26 mouse cellular contexts compared by ENCODE assay signal in genomic region chrX:19162958-19163357, GRCm38 (mm10).
DNase-seq lines count a peak whose midpoint lies in the region; ATAC-seq and TF ChIP-seq lines count a peak whose summit lies in the region.
"Had no signal": no experiment of that assay in that cellular context is flagged by ENCODE, and none has a peak within 500 bp of the region (broad histone marks: within the 10 kb centered on the region; RNA-seq: fewer than 3 reads in every experiment).

No protein-coding gene starts in this region.

- H3K27me3 ChIP-seq in Patski, result no peaks in the 10 kb centered on the region
- H3K27me3 ChIP-seq in stomach, postnatal 0 days (ENCODE audit: control insufficient read depth, insufficient read depth, low read length), result no peaks in the 10 kb centered on the region
- H3K27me3 ChIP-seq: hindbrain, embryonic 13.5 days; midbrain, embryonic 12.5 days; stomach, embryonic 15.5 days had no signal

- no peak overlapping the region for H3K9ac ChIP-seq in stomach, postnatal 0 days (ENCODE audit: low read length)
- H3K9ac ChIP-seq: hindbrain, embryonic 13.5 days; midbrain, embryonic 12.5 days; stomach, embryonic 15.5 days had no signal

- peak; percentile 84 for DNase-seq in heart, adult 11 months
- no peak for DNase-seq in heart, adult 8-10 months (ENCODE audit: low spot score)
- DNase-seq in Patski (ENCODE audit: low read depth, low spot score), result no peak
- peak; percentile 12 for DNase-seq in stomach, postnatal 0 days (ENCODE audit: low spot score)
- DNase-seq in retina, postnatal 1 day, result no peak
- DNase-seq in frontal cortex, adult 2 months (ENCODE audit: extremely low spot score in 1 of 2, low spot score in 1 of 2), result no peak
- DNase-seq: adrenal gland, postnatal 14 days; cerebellum, adult 11-12 months; cerebellum, postnatal 25 days; gastrocnemius, postnatal 36 days; heart, postnatal 10 days; kidney, adult 9 months; kidney, postnatal 25 days; left cerebral cortex, postnatal 4 days; liver; lung, adult 18-20 months; lung, postnatal 36 days; right cerebral cortex, postnatal 25 days; thymus, adult 2 months had no signal

- no peaks in the 10 kb centered on the region for H3K36me3 ChIP-seq in stomach, postnatal 0 days (ENCODE audit: control insufficient read depth, insufficient read depth, low read length)
- H3K36me3 ChIP-seq: hindbrain, embryonic 13.5 days; midbrain, embryonic 12.5 days; stomach, embryonic 15.5 days had no signal

- in situ Hi-C loops in Patski (cut with MboI; ENCODE audit: low pct_unique_long_range_greater_than_20kb), result loop anchor here (10.0 to 25.0 kb wide), 2 partner anchors 278 to 1001 kb away; partner anchors contain the start of gene Kdm6a

- no peak overlapping the region for H3K4me2 ChIP-seq in stomach, postnatal 0 days (replicated peaks; ENCODE audit: low read depth)
- H3K4me2 ChIP-seq: heart, embryonic 11.5 days; hindbrain, embryonic 13.5 days; midbrain, embryonic 12.5 days; stomach, embryonic 15.5 days had no signal

- no peak for TF ChIP-seq CTCF in Patski (IDR thresholded peaks at IDR 0.05)
- TF ChIP-seq CTCF in stomach, postnatal 0 days (IDR thresholded peaks at IDR 0.05; ENCODE audit: low read depth), result no peak

- 48% methylated on average over 1 of the region's 1 CpGs for WGBS in stomach, postnatal 0 days

- POLR2A ChIA-PET in Patski (lab: Charles Lee), result no interaction called here

- ATAC-seq in Patski, result peak; percentile 53
- peak; percentile 63 for ATAC-seq in granulocyte monocyte progenitor cell, adult 5-6 weeks (replicated peaks; ENCODE audit: poor library complexity, severe bottlenecking)
- ATAC-seq in stomach, postnatal 0 days (ENCODE audit: low FRiP score, low TSS enrichment), result peak; percentile 83
- ATAC-seq: activated CD4-positive, CD25-positive, alpha-beta regulatory T cell, adult 4 months; inflammation-experienced regulatory T-cells, adult 6 months had no signal

- H3K9me3 ChIP-seq in stomach, postnatal 0 days (ENCODE audit: control insufficient read depth, low read length), result no peaks in the 10 kb centered on the region
- H3K9me3 ChIP-seq: hindbrain, embryonic 13.5 days; midbrain, embryonic 12.5 days; stomach, embryonic 15.5 days had no signal

- H3K27ac ChIP-seq in stomach, postnatal 0 days (replicated peaks), result no peak overlapping the region
- H3K27ac ChIP-seq: hindbrain, embryonic 13.5 days; midbrain, embryonic 12.5 days; stomach, embryonic 15.5 days had no signal

- H3K4me1 ChIP-seq in stomach, postnatal 0 days (replicated peaks; ENCODE audit: control insufficient read depth, insufficient read depth), result no peaks in the 10 kb centered on the region
- H3K4me1 ChIP-seq: hindbrain, embryonic 13.5 days; midbrain, embryonic 12.5 days; stomach, embryonic 15.5 days had no signal

- CTCF ChIA-PET in Patski (lab: Charles Lee), result no interaction called here

- H3K4me3 ChIP-seq in stomach, postnatal 0 days (ENCODE audit: low read depth, low read length), result no peak overlapping the region
- H3K4me3 ChIP-seq: hindbrain, embryonic 13.5 days; midbrain, embryonic 12.5 days; stomach, embryonic 15.5 days had no signal

- TF ChIP-seq EP300 in stomach, postnatal 0 days (optimal IDR thresholded peaks at IDR 0.05), result no peak

Comparison
In these comparisons a context has a peak if more than half of its experiments do, and no peak if none do; other contexts are left out.
1. DNase-seq: peak in heart, adult 11 months (single experiment) and stomach, postnatal 0 days (single experiment); none in heart, adult 8-10 months (single experiment), Patski (single experiment), retina, postnatal 1 day (single experiment) and frontal cortex, adult 2 months (0 of 2).
2. Peak in every context shown above with its lines, with median percentiles within 50 percentile points of each other: ATAC-seq.